Mouse (Mus musculus): ENCODE results near the gene Aars2.

Aars2 gene

DNA sequence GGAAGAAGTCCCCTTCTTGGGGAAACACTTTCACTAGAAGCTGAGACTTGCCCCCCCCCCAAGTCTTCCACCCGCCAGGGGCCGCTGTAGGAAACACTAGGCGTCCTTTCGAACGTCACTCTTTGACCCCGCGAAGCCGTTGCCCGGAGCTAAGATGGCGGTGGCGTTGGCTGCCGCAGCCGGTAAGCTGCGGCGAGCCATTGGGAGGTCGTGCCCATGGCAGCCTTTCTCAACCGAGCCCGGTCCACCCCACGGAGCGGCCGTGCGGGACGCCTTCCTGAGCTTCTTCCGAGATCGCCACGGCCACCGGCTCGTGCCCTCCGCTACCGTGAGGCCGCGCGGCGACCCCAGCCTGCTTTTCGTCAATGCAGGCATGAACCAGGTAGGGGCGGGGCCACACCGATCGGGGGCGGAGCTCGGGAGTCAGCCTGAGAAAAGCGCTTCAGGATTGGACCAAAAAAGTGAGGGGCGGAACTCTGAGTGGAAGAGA is at the start of gene Aars2:
TSS of gene Aars2 (plus strand) at position 142 of the 490 bp plus-strand sequence.
- in situ Hi-C loops (cut with MboI) = no loop called here

DNA sequence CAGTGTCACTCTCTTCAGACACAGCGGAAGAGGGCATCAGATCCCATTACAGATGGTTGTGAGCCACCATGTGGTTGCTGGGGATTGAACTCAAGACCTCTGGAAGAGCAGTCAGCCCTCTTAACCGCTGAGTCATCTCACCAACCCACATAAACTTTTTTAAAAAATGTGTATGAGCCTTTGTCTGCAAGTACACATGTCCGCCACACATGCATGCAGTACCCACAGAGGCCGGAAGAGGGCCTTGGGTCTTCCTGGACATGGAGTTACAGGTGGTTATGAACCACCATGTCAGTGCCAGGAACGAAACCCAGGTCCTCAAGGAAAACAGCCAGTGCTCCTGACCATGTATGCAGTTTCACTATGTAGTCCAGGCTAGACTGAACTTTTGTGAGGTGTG is 49.2 kb upstream of the Aars2 start:
- in situ Hi-C loops (cut with MboI) = no loop called here

DNA sequence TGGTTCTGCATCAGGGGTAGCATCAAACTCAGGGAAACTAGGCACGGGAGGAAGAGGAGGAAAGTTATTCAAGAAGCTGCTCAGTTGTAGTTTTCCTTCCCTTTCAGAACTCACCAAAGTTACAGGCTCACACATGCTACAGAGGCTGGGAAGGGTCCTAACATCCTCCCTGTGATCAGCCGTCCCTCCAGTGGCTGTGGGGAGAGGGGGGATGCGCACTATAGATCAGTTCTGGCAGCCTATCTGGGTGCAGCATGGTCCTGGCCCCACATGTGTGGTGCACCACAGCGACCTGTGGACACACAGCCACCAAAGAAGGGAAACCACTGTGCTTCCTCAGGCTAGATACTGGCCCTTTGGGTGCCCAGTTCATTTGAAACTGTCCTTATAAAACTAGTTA is 48.1 kb upstream of the Aars2 start:
- in situ Hi-C loops (cut with MboI) = no loop called here

DNA sequence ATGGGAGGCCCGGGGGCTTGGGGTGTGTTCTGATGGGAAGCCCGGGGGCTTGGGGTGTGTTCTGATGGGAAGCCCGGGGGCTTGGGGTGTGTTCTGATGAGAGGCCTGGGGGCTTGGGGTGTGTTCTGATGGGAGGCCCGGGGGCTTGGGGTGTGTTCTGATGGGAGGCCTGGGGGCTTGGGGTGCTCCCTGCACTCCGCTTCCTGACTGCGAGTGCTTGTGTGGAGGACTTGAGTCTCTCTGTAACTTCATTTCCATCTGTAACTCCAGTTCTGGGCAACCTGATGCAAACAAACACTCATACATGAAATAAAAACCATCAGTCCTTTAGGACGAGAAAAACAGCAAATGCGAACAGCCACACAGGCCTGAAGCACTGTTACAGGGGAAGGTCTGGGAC is 47.6 kb upstream of the Aars2 start:
- in situ Hi-C loops (cut with MboI) = no loop called here

DNA sequence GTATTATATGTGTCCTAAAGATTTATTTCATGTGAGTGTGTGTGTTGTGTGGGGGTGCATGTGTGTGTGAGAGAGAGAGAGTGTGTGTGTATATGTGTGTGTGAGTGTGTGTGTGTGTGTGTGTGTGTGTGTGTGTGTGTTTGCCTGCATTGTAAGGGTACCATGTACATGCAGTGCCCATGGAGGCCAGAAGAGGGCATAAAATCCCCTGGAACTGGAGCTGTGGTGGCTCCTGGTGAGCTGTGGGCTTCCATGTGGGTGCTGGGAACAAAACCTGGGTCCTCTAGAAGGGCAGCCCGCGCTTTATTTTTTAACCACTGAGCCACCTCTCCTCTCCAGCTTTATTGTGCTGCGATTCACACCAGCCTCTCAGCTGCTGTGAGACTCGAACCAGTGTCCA is 44.1 kb upstream of the Aars2 start:
- in situ Hi-C loops (cut with MboI) = no loop called here

DNA sequence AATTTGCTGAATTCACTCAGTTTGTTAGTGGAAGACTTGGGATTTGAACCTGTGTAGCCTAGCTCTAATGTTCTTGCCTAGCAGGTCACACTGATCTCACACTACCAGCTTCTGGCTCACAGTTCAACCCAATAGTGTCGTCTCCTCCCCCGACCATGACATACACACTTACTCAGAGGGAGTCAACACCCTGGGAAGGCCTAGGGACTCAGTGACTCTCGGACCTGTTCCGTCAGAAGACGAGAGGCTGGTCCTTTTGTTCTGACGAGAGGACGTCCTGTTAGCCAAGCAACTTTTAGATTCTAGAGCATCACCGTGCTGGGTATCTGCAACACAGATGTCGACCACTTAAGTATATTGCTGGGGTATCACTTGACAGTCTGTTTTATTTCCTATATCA is 42.4 kb upstream of the Aars2 start:
- in situ Hi-C loops (cut with MboI) = no loop called here

DNA sequence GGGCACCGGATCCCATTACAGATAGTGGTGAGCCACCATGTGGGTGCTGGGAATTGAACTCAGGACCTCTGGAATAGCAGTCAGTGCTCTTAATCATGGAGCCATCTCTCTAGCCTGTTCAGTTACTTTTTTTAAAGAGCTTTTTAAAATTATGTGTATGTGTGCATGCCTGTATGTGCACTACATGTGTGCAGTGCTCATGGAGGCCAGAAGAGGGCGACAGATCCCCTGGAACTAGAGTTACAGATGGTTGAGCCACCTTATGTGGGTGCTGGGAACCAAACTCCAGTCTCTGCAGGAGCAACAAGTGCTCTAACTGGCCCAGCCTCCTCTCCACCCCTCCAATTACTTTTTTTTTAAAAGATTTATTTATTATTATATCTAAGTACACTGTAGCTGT is 39.9 kb upstream of the Aars2 start:
- in situ Hi-C loops (cut with MboI) = no loop called here

DNA sequence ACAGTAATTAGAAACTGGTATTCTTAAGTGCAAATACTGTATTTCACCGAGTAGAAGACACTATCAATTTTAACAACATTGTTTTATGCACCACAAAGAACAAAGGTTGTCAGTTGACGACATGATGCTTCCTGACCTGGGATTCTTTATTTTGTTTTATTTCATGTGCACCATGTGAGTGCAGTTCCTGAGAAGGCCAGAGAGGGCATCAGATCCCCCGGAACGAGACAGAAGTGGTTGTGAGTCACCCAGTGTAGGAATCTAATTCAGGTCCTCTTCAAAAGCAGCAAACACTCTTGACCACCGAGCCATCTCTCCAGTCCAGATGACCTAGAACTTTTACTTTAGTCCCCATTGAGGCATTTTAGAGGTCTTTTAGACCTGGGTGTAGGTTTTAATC is 38.3 kb upstream of the Aars2 start:
- in situ Hi-C loops (cut with MboI) = no loop called here

DNA sequence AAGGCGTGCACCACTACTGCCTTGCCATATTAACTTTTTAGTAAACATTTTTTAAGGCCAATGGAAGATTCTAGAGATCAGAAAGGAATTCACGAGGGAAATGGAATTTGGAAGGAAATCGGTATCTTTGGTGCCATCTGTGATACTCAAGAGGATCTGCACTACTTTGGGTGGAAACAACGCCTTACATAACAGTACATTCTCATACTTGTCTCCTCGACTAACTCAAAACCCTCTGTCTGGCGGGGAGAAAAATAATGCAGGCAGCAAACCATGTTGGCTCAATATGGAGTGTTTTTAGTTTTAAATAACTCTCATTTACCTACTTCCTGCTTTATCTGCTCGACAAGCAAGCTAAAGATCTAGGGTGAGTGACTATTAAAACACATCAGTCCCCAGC is 35.9 kb upstream of the Aars2 start:
- in situ Hi-C loops (cut with MboI) = no loop called here

DNA sequence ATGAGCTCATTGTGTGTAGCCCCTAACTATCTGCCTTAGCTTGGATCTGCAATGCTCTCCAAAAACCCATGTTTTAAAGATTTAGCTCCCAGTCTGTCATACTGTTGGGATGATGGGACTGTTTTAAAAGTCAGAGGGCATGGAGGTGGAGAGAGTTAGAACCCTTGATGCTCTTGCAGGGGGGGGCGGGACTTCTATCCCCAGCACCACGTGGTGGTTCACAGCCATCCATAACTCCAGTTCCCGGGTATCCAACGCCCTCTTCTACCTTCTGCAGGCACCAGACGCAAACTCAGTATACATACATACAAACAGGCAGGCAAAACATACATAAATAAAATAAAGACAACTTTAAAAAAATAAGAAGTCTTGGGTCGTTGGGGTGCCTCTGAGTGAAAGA is 33.0 kb upstream of the Aars2 start:
- in situ Hi-C loops (cut with MboI) = no loop called here

DNA sequence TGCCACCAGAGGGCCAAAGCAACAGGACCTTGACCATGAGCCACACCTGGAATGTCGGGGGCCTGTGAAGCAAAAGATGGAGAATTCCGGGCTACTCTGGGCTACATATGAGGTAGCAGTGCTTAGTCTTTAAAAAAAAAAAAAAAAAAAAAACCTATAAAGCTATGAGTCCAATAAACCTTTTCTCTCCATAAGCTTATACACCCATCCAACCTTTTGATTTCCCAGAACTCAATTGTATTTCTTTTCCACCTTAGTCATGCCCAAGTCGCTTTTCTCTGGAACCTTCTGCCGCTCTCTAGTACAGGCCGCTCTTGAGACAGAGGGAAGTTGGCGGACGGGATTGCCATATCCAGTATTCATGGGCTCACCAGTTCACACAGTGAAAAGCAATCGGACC is 32.5 kb upstream of the Aars2 start:
- in situ Hi-C loops (cut with MboI) = no loop called here

DNA sequence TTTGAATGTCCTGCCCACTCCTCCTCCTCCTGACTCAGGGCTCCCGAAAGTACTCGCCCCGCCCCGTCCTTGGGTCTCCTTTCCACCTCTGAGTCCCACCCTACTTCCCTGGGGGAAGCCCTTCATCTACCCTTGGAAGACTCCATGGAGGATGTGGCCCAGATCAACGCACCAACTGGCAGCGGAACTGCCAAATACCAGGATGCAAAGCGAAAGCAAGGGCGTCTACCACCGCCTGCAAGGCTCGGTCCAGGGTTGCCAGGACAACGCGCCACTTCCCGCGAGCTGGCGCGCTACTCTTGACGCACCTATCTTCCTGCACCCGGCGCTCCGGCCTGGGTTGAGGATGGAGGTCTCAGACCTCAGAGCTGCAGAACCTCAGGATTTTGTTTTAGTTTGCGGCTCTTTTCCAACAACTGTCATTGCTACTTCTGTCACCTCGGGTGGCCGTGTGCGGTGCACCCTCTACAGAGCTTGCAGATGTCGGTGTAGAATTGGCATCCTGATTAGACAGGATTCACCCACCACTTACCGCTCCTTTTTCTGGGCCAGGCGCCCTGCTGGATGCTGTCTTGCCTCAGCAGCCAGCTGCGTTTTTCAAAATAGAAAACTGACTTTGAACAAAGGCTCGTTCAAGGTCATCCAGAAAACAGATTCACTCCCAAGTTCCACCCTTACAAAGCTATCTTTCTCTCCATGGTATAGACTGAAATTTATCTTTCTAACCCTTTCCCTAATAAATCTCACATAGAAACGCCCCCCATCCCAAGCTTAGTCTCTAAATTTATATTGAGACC is 31.8 kb upstream of the Aars2 start, which contains the start of gene Spats1:
TSS of gene Spats1 (minus strand) at position 747 of the 797 bp plus-strand sequence.
- in situ Hi-C loops (cut with MboI) = no loop called here

DNA sequence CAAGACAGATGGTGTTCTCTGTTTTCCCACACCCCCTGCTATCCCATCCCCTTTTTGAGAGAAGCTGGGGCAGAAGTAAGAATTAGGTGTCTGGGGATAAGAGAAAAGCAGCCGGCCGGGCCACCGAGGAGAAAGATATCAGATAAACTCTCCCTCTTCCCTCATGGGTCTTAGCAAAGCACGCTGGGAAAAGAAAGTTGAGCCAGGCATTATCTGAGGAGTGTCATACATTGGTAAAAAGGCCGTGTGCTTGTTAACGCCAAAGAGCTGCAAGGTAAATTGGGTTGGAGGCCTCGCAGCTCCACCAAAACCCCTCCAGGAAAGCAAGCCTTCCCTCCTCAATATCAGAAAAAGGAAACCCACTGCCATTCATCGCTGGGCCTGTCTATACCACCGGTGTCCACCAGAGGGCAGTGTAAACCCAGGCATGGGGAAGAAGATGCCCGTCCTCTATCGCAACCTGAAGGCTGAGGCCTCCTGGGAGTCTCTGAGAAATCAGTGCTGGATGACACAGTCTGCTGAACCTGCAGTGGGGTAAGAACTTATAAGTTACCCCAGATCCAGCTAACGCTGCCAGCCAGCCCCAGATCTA is 28.3 kb upstream of the Aars2 start:
- in situ Hi-C loops (cut with MboI) = no loop called here

DNA sequence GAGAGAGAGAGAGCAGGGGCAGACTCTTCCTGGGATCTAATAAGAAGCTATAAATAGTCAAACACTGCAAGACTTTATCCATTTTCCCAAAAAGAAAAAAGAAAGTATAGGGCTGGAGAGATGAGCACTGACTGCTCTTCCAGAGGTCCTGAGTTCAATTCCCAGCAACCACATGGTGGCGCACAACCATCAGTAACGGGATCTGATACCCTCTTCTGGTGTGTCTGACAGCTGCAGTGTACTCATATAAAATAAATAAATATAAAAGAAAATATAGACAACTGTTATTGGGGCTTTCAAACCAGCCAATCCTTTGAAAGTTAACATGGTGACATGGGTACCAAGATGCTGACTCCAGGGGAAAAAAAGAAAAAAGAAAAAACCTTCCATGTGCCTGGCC is 26.2 kb upstream of the Aars2 start:
- in situ Hi-C loops (cut with MboI) = no loop called here

DNA sequence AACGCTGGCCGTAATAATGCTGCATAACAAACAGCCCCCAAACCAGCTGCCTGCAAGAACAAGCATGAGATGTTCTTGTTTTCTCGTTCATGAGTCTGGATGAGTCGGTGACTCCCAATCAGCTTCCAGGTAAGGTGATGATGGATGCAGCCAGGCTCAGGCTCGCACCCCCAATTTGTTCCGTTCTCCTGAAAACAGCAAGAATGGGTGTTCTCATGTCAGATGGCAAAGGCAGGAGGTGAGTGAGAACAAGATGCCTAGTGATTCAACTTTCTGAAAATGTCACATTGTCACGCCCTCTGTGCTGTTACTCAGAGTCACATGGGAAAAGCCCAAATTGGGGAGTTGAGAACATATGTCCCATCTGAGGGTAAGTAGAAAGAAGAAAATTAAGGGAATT is 21.1 kb upstream of the Aars2 start:
- in situ Hi-C loops (cut with MboI) = no loop called here

DNA sequence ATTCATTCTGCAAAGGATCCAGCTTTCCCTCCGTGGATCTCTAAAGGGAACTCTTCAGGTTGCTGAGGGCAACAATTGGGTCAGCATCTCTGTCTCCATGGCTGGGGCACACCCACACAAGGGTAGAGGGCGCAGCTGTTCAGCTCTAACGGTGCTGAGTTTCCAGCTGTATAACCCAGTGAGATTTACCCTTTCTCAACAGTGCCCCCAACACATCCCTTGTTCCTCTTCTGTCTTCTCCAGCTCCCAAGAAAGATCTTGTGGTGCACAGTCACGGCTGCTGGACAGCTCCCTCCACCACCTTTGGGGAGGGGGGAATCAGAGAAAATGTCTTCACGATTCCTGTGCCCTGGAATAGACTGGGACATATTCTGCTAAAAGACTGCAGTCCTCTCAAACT is 19.4 kb upstream of the Aars2 start:
- in situ Hi-C loops (cut with MboI) = no loop called here

DNA sequence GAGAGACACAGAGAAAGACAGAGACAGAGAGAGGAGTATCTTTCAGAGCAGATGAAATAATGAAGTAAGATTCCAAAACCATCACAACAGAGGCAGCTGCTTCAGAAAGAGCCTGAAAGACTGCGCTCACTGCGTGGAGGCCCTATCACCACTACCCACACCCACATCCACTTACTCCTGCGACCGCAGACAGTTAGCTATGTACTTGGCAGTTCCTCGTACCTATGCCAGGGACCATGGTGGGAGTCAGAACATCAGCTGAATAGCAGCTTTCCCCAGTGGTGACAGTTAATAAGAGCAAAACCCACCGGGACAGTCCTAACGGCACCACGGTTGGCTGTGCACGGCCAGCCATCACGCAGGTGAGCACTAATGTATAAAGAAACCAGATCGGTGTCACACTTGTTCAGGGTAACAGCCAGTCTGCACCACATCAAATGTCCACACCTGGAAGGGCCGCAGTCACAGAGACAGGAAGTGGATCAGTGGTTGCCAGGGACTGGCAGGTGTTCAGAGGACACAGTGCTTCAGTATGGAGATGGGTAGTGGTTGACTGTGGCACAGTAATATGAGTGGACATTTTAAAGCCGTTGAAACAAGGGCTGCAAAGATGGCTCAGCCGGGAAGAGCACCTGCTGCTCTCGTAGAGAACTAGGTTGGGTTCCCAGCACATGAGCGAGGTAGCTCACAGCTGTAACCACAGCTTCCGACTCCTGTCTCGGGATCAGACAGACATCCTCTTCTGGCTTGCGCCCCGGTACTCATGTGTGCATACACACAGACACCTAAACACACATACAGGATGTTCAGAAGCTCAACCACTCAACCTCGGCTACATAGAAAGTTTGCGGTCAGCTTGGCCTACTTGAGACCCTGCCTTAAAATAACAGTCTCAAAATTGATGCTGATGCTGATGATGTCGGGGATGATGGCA is 18.1 kb upstream of the Aars2 start:
- in situ Hi-C loops (cut with MboI) = no loop called here

DNA sequence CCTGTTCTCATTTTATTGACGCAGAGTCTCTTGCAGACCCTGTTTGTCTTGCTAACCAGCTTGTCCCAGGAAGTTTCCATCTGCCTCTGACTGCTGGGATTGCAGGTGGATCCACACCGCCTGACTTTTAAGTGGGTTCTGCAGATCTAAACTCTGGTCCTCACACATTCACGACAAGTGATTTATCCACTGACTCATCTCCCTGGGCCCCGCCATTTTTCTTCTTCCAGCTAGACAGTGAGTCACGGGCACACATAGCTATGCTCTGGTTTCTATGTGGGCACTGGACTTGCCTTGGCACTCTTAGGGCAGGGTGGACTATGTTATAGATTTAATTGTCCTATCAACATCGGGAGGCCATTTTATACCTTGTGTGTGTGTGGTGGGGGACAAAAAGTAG is 16.9 kb upstream of the Aars2 start:
- in situ Hi-C loops (cut with MboI) = no loop called here

DNA sequence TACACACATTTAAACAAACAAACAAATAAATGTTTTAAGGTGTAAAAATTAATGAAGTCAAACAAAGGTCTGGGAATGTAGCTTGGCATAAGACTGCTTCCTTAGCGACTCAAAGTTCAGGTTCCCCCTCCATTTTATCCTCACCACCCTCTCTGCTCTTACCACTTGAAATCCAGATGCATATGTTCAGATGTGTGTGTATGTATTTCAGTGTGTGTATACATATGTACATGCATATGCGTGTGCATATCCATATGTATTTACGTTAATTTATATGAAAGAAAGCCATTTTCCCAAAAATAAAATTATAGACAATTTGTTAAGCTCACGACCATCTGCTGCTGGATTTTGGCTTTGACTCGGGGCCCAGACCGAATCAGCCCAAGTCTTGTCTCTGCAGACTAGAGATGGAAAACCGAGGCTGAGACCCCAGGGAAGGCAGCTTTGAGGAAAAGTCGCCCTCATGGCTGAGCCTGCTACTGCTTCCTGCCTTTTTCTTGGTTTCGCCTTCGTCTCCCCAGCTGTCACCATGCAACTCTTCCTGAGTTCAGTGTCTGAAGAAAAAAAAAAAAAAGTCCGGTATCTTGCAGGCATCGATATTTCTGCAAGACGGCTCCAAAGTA is 16.0 kb upstream of the Aars2 start:
- in situ Hi-C loops (cut with MboI) = no loop called here

DNA sequence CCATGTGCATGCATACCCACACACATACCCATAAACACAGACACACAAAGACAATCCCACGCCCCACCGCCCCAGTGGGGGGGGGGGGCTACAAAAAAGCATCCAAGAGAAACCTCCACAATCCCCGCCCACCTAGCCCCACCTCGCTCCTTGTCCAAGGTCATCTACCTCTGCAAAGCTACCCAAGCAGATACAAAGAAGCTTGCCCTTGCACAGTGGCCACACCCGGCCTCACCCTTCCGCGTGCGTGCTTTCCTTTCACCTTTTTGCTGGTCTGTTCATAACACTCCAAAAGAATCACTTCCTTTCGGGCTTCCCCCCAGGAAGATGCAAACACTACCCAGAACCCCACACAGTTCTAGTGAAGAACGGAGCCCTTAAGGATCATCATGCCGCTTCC is 11.2 kb upstream of the Aars2 start:
- in situ Hi-C loops (cut with MboI) = no loop called here

DNA sequence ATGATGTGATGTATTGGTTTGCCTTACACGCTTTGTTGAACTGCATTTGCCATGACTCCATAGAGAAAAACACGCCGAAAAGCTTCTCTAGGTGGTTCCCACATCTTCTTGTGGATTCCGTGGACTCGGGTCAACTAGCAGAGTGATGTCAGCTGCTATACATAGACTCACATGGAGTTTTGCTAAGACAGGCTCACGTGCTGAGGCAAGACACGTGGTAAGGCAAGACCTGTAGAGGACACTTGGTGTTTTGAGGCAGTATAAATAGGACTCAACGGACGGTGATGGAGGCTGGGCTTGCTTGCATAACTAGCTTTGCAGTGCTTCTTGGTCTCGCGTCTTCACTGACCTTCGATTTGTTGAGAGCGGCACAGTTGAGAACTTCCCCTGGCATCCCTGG is 8.2 kb upstream of the Aars2 start:
- in situ Hi-C loops (cut with MboI) = no loop called here

DNA sequence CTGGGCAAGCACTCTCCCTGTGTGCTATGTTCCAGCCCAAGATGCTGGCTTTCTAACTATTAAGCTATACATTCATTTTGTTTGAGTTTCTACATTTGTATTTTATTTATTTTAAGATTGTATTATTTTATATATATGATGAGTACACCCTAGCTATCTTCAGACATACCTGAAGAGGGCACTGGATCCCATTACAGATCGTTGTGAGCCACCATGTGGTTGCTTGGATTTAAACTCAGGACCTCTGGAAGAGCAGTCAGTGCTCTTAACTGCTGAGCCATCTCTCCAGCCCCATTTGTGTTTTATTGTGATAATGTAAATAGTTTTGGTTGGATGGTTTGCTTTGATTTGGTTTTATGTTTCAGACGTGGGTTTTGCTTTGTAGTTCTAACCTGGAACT is 7.1 kb upstream of the Aars2 start:
- in situ Hi-C loops (cut with MboI) = no loop called here
